Mouse (Mus musculus) thymus, adult 18-20 months (tissue): ENCODE measurements around the gene Mgat3.

Experiments
- DNase-seq, 2 experiments: peaks; one replicate each; pipeline ENCODE4 v3.0.0; 2022; ENCODE audit warnings: mixed read lengths in 2 of 2

Mgat3 gene

GRCm38 (mm10) chr15:80232331-80232730 is 58.8 kb downstream of the Mgat3 start:
- DNase-seq: no peak

- no peak for DNase-seq
Observed at GRCm38 (mm10) chr15:80233053-80233452, 59.5 kb downstream of the Mgat3 start.

- peak; percentile 98 for DNase-seq
Observed at GRCm38 (mm10) chr15:80233733-80234509, 60.4 kb downstream of the Mgat3 start, which contains the start of gene Mief1. Gene Mief1 (plus strand): TSS chr15:80234018.

DNA sequence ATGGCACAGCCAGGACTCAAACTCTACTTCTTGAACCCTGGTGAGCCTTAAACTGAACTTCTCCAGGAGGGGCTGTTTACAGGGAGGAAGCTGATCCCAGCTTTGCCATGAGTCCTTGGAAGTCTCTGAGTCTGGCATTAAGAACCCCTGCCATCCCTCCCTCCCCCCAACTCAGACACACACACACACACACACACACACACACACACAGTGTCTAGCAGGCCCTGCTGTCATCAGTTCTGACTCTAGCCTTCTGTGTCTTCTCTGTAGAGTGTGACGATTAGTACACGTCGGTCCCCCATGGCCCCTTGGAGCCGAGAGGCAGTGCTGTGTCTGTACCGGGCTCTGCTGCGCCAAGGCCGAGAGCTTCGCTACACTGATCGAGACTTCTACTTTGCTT is 62.0 kb downstream of the Mgat3 start, which contains the start of gene AC140267.1:
Gene AC140267.1 (plus strand): TSS at position 301 of the 400 bp plus-strand sequence.
- DNase-seq: no peak

GRCm38 (mm10) chr15:80248135-80248534 is 74.6 kb downstream of the Mgat3 start:
- DNase-seq: no peak

GRCm38 (mm10) chr15:80248596-80248995 is 75.1 kb downstream of the Mgat3 start:
- no peak for DNase-seq

DNA sequence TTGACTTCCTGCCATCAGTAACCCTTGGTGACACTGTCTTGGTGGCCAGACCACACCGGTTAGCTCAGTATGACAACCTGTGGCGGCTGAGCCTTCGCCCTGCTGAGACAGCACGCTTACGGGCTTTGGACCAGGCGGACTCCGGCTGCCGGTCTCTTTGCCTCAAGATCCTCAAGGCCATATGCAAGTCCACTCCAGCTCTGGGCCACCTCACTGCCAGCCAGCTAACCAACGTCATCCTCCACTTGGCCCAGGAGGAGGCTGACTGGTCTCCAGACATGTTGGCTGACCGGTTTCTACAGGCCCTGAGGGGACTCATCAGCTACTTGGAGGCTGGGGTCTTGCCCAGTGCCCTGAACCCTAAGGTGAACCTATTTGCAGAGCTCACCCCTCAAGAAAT is 76.2 kb downstream of the Mgat3 start:
- no peak for DNase-seq

DNA sequence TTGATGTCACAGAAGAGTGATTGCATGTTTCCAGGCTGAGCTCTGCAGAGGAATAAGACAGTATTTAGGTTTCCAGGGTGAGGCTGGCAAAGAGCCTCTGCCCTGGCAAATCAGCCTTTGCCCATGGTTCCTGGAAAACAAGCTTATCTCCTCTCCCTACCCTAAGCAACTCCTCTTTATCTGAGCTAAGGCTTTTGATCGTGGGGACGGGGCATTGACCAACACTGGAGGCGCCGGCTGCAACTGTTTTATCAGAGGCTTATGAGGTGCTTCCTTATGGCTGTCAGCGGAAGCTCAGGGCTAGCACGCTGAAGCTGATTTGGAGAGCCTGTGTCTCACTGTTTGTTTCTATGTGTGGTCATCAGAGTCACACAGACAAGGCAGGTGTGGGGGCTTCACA is 77.1 kb downstream of the Mgat3 start:
- DNase-seq: no peak

DNA sequence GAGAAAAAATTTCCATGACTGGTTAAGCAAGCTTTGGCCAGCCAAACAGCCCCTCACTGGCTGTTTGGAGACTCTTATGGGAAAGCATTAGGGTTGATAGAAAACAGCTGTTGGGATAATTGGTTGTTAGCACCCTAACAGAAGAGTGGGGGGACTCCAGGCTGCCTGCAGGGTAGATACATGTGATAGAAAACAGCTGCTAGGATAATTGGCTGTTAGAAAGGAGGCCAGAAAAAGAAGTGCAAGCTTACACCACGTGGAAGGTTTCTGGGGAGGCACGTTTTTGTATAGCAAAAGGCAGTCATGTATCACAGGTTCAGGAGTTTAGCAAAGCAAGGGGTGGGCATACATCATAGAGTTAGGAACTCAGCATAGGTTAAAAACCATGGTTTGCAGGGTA is 80.0 kb downstream of the Mgat3 start:
- DNase-seq: no peak

DNA sequence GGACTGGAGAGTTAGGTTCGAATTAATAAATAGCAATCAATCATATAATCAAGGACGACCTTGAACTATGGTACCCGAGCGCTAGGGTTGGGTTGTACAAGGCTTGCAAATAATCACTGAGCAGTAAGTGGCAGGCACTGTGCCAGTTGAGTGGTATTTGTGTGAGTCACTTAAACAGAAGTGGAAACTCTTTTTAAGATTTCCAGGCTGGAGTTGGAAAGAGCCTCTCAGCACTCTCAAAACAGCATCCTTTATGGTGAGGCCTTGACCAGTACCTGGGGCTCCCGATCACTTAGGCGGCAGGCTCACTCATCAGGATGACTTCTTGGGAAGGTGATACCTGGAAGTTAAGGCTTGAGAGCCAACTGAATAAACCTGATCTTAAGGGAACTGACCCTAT is 80.7 kb downstream of the Mgat3 start:
- DNase-seq: no peak

DNA sequence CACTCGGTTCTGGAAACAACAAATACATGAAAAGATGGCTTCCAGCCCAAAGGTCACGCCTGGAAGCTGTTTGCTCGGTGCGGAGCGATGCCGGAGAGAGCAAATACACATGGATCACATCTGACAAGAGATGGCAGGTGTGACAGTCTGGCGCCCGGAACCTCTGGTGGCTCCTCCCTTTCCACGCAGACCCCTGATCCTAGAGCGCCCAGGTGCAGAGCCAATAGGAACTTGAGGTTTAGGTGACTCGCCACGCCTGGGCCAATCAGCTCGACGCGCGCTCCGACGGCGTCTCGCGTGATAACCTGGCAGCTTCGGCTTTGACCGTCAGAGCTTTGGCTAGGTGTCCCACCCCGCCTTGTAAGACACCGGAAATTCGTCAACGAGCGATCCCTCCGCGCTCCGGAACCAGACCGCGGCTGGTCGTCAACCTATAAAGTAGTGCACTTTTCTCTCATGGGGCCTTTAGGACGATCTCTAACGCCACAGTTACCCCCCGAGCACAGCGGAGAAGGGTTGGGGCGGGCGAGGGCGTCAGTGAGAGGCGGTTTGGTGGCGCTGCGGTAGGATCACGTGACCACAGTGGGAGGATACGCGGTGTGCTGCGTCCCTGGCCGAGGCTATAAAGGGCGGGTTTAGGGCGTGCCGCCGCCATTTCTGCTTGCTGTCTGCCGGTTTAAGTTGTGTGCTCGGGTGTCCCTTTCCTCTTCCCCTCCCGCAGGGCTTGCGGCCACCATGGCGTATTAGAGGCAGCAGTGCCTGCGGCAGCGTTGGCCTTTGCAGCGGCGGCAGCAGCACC is 81.5 kb downstream of the Mgat3 start, which contains the start of gene Atf4:
Gene Atf4 (plus strand): TSS at position 338 of the 799 bp plus-strand sequence.
- DNase-seq: peak; percentile 97 to 98

GRCm38 (mm10) chr15:80255646-80256121 is 82.2 kb downstream of the Mgat3 start:
- peak; percentile 41 to 57 for DNase-seq

DNA sequence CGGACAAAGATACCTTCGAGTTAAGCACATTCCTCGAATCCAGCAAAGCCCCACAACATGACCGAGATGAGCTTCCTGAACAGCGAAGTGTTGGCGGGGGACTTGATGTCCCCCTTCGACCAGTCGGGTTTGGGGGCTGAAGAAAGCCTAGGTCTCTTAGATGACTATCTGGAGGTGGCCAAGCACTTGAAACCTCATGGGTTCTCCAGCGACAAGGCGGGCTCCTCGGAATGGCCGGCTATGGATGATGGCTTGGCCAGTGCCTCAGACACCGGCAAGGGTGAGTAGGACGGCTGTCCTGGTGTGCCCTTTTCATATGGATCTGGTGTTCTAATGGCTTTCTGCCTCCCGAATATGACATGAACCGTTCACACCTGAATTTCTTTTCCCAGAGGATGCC is 82.7 kb downstream of the Mgat3 start:
- no peak for DNase-seq

- DNase-seq: no peak
Observed at GRCm38 (mm10) chr15:80256656-80257601, 83.4 kb downstream of the Mgat3 start.

DNA sequence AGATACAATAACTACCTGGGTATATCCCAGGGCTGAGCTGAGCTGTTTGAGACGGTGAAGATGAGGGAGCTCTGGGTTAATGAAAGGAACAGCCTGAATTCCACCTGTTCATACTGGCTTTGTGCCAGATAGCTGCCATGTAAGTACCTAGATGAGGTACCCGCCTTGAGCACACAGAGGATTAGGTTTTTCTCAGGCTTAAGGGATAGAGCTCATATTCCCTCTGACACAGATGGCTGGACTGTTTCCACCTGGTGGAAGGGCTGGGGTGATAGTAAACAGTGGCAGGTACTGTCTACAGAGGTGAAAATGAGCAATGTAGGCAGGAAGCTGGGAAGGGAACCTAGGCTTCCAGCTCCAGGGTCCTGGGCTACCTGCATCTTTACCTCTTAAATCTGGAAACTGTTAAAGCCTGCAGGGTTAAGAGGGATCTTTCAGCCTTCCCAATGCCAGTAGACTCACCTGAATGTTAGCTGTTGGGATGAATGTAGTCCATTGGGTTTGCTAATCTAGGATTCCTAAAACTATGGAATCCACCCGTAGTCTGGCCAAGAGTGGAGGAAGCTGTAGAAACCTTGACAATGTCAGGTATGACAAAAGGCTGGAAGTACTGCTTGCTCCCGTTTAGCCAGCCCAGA is 84.2 kb downstream of the Mgat3 start:
- DNase-seq: no peak

DNA sequence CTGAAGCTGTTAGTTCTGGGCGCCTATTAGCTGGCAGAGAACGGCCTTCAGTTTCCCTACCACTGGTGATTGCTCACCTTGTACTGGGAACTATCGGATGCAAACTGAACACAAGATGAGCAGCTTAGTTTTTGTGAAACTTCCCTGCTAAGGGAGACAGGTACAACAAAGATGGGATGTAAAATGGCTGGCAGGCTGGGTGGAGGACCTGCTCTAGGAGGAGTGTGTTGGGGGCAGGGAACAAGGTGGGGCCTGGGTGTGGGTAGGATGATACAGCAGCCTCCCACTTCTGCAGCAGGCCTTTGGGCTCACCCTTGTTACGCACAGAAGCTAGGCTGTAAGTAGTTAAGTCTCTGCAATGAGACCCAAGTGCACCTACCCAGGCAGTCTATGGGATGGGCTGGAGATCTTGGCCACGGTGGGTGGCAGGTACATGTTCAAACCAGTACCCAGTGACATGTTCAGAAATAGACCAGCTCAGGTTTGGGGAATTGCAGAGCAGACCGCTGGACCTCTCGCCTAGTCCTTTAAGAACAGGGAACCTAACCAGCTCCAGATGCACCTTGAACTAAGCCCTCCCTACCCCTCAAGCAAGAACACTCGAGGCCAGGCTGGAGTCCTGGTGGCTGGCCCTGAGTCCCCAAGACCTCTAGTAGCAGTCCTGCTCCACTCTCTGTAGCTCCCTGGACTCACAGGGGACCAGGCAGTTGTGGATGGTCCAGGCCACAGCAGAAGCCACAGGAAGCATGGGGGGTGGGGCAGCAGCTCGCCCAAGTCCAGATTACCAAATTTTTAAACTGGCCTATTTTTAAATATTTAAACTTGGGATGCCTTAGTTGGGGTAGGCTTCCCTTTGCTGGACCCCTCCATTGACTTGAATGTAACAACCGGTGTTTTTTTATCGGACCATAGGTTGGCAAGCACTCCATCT is 85.0 kb downstream of the Mgat3 start:
- DNase-seq: no peak

DNA sequence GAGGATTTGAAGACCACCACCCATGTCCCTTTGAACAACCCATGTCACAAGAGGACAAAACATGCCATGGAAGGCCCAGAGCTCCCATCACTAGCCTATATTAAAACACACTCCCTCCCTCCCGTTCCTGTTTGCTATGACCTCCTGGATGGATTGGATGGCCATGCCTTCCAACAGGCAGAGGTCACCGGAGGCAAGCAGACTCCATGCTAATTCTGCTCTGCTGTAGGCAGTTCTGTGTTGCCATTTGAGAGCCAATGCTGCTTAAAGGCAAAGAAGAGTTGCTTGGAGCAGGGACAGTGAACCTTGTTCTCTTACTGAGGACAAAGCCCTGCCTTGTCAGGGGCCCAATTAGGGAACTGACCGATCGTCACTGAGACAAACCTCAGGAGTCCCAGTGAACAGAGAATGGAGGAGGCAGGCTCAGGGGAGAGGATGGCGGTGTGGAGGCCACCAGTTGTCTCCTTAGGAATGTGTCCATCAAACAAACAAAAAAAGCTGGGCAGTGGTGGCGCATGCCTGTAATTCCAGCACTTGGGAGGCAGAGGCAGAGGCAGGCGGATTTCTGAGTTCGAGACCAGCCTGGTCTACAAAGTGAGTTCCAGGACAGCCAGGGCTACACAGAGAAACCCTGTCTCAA is 86.0 kb downstream of the Mgat3 start:
- no peak for DNase-seq

DNA sequence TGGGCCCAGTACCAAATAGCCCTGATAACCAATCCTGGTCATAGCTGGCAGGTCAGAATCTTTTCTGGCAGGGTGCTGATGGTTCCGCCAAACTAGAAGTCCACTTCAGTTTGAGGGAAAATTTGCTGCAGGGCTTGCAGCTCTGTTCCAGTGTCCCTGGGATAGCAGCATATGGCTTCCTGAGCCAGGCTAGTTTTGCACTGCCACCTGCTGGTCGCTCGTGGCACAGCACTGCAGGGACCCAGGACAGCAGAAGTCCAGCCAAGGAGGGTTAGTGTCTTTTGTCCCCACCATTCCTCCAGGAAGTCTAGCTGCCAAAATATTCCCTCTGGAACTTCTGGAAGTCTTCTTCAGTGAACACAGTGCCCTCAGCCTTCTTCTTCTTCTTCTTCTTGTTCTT is 87.2 kb downstream of the Mgat3 start:
- DNase-seq: peak; percentile 35 to 47

- no peak for DNase-seq
Observed at GRCm38 (mm10) chr15:80261100-80261499, 87.6 kb downstream of the Mgat3 start.
